Mouse (Mus musculus) brain, embryonic 14.5 days (tissue): ENCODE measurements around the gene Prkag2.

ENCODE experiments used
- CTCF ChIP-seq: fragments of 200-500 bp; IDR thresholded peaks from 2 replicates; pipeline ENCODE4 v1.5.1; 2012; ENCODE audit warnings: inconsistent platforms, mild to moderate bottlenecking, moderate library complexity, borderline replicate concordance; ENCODE audit not compliant: insufficient read depth, insufficient read length; ENCODE audit errors: extremely low read depth
- POLR2A ChIP-seq: fragments of 200-500 bp; IDR thresholded peaks from 2 replicates; pipeline ENCODE4 v1.6.1; 2012; ENCODE audit warnings: mild to moderate bottlenecking, inconsistent platforms, borderline replicate concordance; ENCODE audit not compliant: poor library complexity, insufficient read depth, insufficient read length, severe bottlenecking; ENCODE audit errors: extremely low read depth

- peak; percentile 97 for TF ChIP-seq CTCF
- TF ChIP-seq POLR2A = no peak
These were observed 93.6 kb downstream of the Prkag2 start for GRCm38 (mm10) chr5:25006848-25007247.
